Mouse (Mus musculus): ENCODE results near the gene Slc7a14.

DNA sequence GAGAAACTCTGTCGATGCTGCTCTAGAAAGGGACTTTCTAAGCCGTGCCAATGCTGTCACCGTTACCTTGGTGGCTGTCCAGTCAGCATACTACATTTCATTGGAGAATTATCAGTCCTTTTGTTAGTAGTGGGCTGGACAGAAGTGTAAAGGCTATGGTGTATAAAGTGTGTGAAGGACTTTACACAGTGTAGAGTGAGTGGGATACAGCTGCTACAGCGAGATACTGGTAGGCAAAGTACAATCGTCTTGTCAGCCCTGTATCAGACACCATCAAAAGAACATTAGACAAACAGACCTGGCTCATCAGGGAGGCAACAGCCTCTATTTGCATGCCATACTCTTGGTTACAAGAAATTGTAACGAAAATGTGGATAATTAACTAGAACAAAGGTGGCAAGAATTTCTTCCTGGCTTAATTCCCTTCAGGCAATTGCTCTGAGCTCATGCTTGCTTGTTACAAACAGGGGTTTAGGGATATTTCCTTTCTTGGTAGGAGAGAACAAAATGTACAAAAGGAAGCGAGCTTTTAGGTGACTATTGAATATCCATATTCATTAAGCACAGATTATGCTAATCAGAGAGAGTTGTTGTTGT lies 48.7 kb downstream of the Slc7a14 start:
- TF ChIP-seq CTCF (IDR thresholded peaks at IDR 0.05; ENCODE audit: extremely low read depth, insufficient read depth, insufficient read length, insufficient replicate concordance), result no peak
- TF ChIP-seq POLR2A (IDR thresholded peaks at IDR 0.05; ENCODE audit: low read depth, low read length), result no peak

Data from spleen, adult 2 months (tissue).